Mouse (Mus musculus) bone marrow, adult 2 months (tissue): Measurements from ENCODE around the gene Dnmbp.

ENCODE experiments used
- CTCF ChIP-seq: fragments of 200-500 bp; IDR thresholded peaks from 2 replicates; pipeline ENCODE4 v1.5.1; 2011; ENCODE audit warnings: low read length, control low read depth; ENCODE audit not compliant: control insufficient read depth, insufficient read depth
- POLR2A ChIP-seq: fragments of 200-500 bp; IDR thresholded peaks from 2 replicates; pipeline ENCODE4 v1.6.1; 2011; ENCODE audit warnings: low read depth, mild to moderate bottlenecking, control low read depth, low read length, borderline replicate concordance; ENCODE audit not compliant: control insufficient read depth

DNA sequence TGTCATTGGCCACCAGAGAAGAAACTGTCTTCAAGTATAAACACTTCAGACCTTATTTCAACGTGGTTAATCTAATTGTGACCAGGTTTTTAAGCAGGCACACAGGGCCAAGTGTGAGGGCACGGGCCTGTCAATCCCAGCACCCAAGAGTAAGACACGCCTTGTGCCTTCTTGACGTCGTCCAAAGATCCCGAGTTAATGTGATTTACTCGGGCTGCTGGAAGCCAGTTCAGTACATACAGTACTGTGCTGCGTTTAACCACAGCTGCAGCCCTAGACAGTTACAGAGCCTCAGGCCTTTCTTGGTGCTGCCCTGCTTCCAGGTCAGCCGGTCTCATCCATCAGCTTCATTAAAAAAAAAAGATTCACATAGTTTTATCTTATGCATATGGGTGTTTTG is 24.6 kb downstream of the Dnmbp start:
- TF ChIP-seq CTCF, result no peak
- no peak for TF ChIP-seq POLR2A
